Mouse (Mus musculus): ENCODE data around the gene Zdhhc22.

GRCm38 (mm10) chr12:87023456-87023855 is 33.2 kb upstream of the Zdhhc22 start:
- TF ChIP-seq CTCF (IDR thresholded peaks at IDR 0.05) = no peak
- no peak for TF ChIP-seq POLR2A (IDR thresholded peaks at IDR 0.05; ENCODE audit: insufficient read depth, low read depth, low read length)
- TF ChIP-seq EP300 (IDR thresholded peaks at IDR 0.05; ENCODE audit: insufficient read depth, low read depth, low read length) = no peak
